Mouse (Mus musculus) brain, embryonic 14.5 days (tissue): ENCODE data around the gene Gmpr2.

Source experiments
- CTCF ChIP-seq: fragments of 200-500 bp; IDR thresholded peaks from 2 replicates; pipeline ENCODE4 v1.5.1; 2012; ENCODE audit warnings: inconsistent platforms, mild to moderate bottlenecking, moderate library complexity, borderline replicate concordance; ENCODE audit not compliant: insufficient read depth, insufficient read length; ENCODE audit errors: extremely low read depth
- POLR2A ChIP-seq: fragments of 200-500 bp; IDR thresholded peaks from 2 replicates; pipeline ENCODE4 v1.6.1; 2012; ENCODE audit warnings: mild to moderate bottlenecking, inconsistent platforms, borderline replicate concordance; ENCODE audit not compliant: poor library complexity, insufficient read depth, insufficient read length, severe bottlenecking; ENCODE audit errors: extremely low read depth

DNA sequence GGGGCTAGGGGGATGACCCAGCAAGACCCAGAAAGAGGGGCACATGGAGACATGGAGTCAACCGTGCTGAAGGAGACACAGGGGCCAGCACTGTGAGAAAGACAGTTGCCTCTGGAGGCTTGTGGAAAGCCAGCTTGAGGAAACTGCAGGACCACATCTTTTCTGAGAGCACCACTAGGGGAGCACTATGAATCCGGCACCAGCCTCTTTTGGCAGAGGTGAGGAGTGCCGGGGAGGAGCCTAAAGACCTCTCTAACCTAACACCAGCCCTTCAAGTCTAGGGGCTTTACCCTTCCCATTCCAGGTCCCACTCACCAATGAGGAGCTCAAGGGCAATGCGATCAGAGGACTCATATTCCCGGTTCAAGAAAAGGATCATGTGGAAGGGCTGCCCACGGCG lies 40.0 kb downstream of the Gmpr2 start:
- no peak for TF ChIP-seq CTCF
- TF ChIP-seq POLR2A: no peak
